Mouse (Mus musculus) liver, embryonic 14.5 days (tissue): ENCODE results near the gene Slc16a11.

Experiments
- CTCF ChIP-seq: IDR thresholded peaks from 2 replicates; pipeline ENCODE4 v1.5.1; 2016; ENCODE audit warnings: antibody characterized with exemption, low read depth, control low read depth
- EP300 ChIP-seq: IDR thresholded peaks from 2 replicates; pipeline ENCODE4 v1.6.1; 2016; ENCODE audit warnings: antibody characterized with exemption, low read depth

- TF ChIP-seq CTCF (no peak), EP300 (peak; percentile 39)
Measured at GRCm38 (mm10) chr11:70220731-70221602, 8.4 kb downstream of the Slc16a11 start, which contains the start of gene Slc16a13.
